Mouse (Mus musculus): ENCODE results near the gene Ubap1. TPM values are rescaled to one million over a fixed set of nuclear protein-coding genes. Genes with fewer than 3 reads are reported as not detected.

Ubap1 gene
- polyA plus RNA-seq (2014; fragmentation: Illumina TruSeq; extraction: RNeasy Lipid Tissue Mini Kit (QIAGEN cat#74804); ENCODE audit: low read depth, low replicate concordance), result 51.5 TPM

GRCm38 (mm10) chr4:41348584-41349198 lies at the start of gene Ubap1:
Gene Ubap1 (plus strand): TSS chr4:41348996.

GRCm38 (mm10) chr4:41314141-41315129 lies 34.4 kb upstream of the Ubap1 start, which contains the start of gene Dcaf12:
Gene Dcaf12 (minus strand): TSS chr4:41314889.

Other genes with a start within 250 kb of the Ubap1 start
- 1.4 TPM for gene Nol6, start 224.5 kb upstream of the Ubap1 start, polyA plus RNA-seq (2014; fragmentation: Illumina TruSeq; extraction: RNeasy Lipid Tissue Mini Kit (QIAGEN cat#74804); ENCODE audit: low read depth, low replicate concordance)
- gene Ube2r2, start 213.3 kb upstream of the Ubap1 start, polyA plus RNA-seq (2014; fragmentation: Illumina TruSeq; extraction: RNeasy Lipid Tissue Mini Kit (QIAGEN cat#74804); ENCODE audit: low read depth, low replicate concordance), result 266 TPM
- 33.0 TPM for gene Ubap2, start 73.9 kb upstream of the Ubap1 start, polyA plus RNA-seq (2014; fragmentation: Illumina TruSeq; extraction: RNeasy Lipid Tissue Mini Kit (QIAGEN cat#74804); ENCODE audit: low read depth, low replicate concordance)
- gene Dcaf12, start 34.1 kb upstream of the Ubap1 start, polyA plus RNA-seq (2014; fragmentation: Illumina TruSeq; extraction: RNeasy Lipid Tissue Mini Kit (QIAGEN cat#74804); ENCODE audit: low read depth, low replicate concordance), result 28.9 TPM
- gene Kif24, start 115.9 kb downstream of the Ubap1 start, polyA plus RNA-seq (2014; fragmentation: Illumina TruSeq; extraction: RNeasy Lipid Tissue Mini Kit (QIAGEN cat#74804); ENCODE audit: low read depth, low replicate concordance), result 1.1 TPM
- gene Nudt2, start 116.2 kb downstream of the Ubap1 start, polyA plus RNA-seq (2014; fragmentation: Illumina TruSeq; extraction: RNeasy Lipid Tissue Mini Kit (QIAGEN cat#74804); ENCODE audit: low read depth, low replicate concordance), result 31.2 TPM
- gene AI464131, start 154.1 kb downstream of the Ubap1 start, polyA plus RNA-seq (2014; fragmentation: Illumina TruSeq; extraction: RNeasy Lipid Tissue Mini Kit (QIAGEN cat#74804); ENCODE audit: low read depth, low replicate concordance), result 8.9 TPM
- gene 1110017D15Rik, start 168.3 kb downstream of the Ubap1 start, polyA plus RNA-seq (2014; fragmentation: Illumina TruSeq; extraction: RNeasy Lipid Tissue Mini Kit (QIAGEN cat#74804); ENCODE audit: low read depth, low replicate concordance), result not detected
- 1.5 TPM for gene Fam219a, start 220.5 kb downstream of the Ubap1 start, polyA plus RNA-seq (2014; fragmentation: Illumina TruSeq; extraction: RNeasy Lipid Tissue Mini Kit (QIAGEN cat#74804); ENCODE audit: low read depth, low replicate concordance)
- gene Dnaic1, start 220.8 kb downstream of the Ubap1 start, polyA plus RNA-seq (2014; fragmentation: Illumina TruSeq; extraction: RNeasy Lipid Tissue Mini Kit (QIAGEN cat#74804); ENCODE audit: low read depth, low replicate concordance), result not detected

Measured in kidney, adult 10 weeks (tissue).